Mouse (Mus musculus) c-Kit-positive CD71-negative TER-119-negative erythroid progenitor cells, embryonic 14.5 days (primary cell): Measurements from ENCODE around the gene Klre1.
"Not testable (repeated sequence)": the region's sequence is repeated elsewhere in the genome, so short reads cannot be mapped to it uniquely, and the experiment has no call there.

Source experiments
- DNase-seq: peaks from one replicate; pipeline ENCODE4 v3.0.0-alpha.2; 2013; ENCODE audit warnings: low read depth

The Klre1 gene

DNA sequence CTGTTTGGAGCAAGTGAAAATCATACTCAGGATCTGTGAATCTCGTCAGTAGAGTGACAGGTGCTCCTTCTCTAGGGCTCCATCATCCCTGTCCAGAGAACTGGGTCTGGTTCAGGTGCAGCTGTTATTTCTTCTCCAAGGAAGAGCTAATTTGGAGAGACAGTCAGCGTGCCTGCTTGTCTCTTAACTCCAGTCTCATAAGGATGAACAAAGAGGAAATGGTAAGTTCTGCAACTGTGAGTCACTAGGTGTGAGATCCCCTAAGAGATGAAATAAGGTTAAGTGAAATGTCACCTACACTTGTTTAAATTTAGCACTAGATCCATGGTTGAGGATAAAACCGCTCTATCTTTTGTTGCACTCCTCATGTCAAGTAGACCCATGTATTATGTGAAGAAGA is 5.3 kb downstream of the Klre1 start:
- DNase-seq, result no peak

GRCm38 (mm10) chr6:129591508-129591907 is 13.8 kb downstream of the Klre1 start, which contains the start of gene Klrd1:
Gene Klrd1 (plus strand): TSS chr6:129591782.
- DNase-seq, result no peak

- DNase-seq, result no peak
These were observed 30.7 kb downstream of the Klre1 start for GRCm38 (mm10) chr6:129608372-129608771.

GRCm38 (mm10) chr6:129623735-129624134 is 46.0 kb downstream of the Klre1 start, which contains the start of gene Klrk1:
Gene Klrk1 (minus strand): TSS chr6:129623864.
- DNase-seq, result no peak

DNA sequence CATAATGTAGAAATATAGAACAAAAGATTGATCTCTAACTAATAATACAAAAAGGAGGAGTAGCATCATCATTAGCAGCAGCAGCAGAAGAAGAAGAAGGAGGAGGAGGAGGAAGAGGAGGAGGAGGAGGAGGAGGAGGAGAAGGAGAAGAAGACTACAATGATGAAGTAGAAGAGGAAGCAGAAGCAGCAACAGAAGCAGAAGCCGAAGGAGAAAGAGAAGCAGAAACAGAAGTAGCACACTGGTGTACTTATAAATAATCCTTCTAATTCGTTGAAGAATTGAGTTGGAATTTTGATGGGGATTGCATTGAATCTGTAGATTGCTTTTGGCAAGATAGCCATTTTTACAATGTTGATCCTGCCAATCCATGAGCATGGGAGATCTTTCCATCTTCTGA is 53.3 kb downstream of the Klre1 start:
- not testable (repeated sequence) for DNase-seq
